Mouse (Mus musculus) intestine, embryonic 15.5 days (tissue): ENCODE measurements around the gene Notum. TPM values are rescaled to one million over a fixed set of nuclear protein-coding genes. Genes with fewer than 3 reads are reported as not detected.
A peak's percentile ranks its signal among the peaks of the same experiment; 100 is the strongest.

ENCODE experiments used
- ATAC-seq: fragments of 200-750 bp; cut with Nextera tagmentation; 2 replicates; pipeline ENCODE4 v1.8.0; 2017; ENCODE audit warnings: moderate TSS enrichment, moderate library complexity
- H3K27ac ChIP-seq: fragments of 300-500 bp; sonication (generic); 2 replicates; pipeline ENCODE4 v1.5.1; 2015; ENCODE audit warnings: mild to moderate bottlenecking, inconsistent platforms
- H3K27me3 ChIP-seq: fragments of 300-500 bp; sonication (generic); replicated peaks from 2 replicates; pipeline ENCODE4 v1.6.1; 2015; ENCODE audit warnings: inconsistent platforms
- H3K36me3 ChIP-seq: fragments of 300-500 bp; sonication (generic); 2 replicates; pipeline ENCODE4 v1.6.1; 2015; ENCODE audit warnings: inconsistent platforms
- H3K4me1 ChIP-seq: fragments of 300-500 bp; sonication (generic); replicated peaks from 2 replicates; pipeline ENCODE4 v1.6.1; 2015; ENCODE audit warnings: inconsistent platforms
- H3K4me2 ChIP-seq: fragments of 300-500 bp; sonication (generic); replicated peaks from 2 replicates; pipeline ENCODE4 v1.6.1; 2015; ENCODE audit warnings: mild to moderate bottlenecking, inconsistent platforms
- H3K4me3 ChIP-seq: fragments of 300-500 bp; sonication (generic); replicated peaks from 2 replicates; pipeline ENCODE4 v1.5.1; 2015; ENCODE audit warnings: inconsistent platforms
- H3K9ac ChIP-seq: fragments of 300-500 bp; sonication (generic); 2 replicates; pipeline ENCODE4 v1.6.1; 2015; ENCODE audit warnings: inconsistent platforms
- H3K9me3 ChIP-seq: fragments of 300-500 bp; sonication (generic); 2 replicates; pipeline ENCODE4 v1.6.1; 2016; ENCODE audit warnings: inconsistent platforms
- WGBS: fragments of 180-500 bp; shearing (Covaris S2); methylation state at CpG from one replicate; pipeline ENCODE4 v1.1.7; 2015; 5-methylcytosine and 5-hydroxymethylcytosine counted together
- polyA plus RNA-seq: library from polyadenylated mRNA; unstranded; fragments of >200 nt; fragmentation: Nextera tagmentation; extraction: Ambion mirVana; gene quantifications from 2 replicates; pipeline ENCODE4 v1.2.1, GENCODE M21; 2015

Notum gene
- polyA plus RNA-seq, 1 experiment from 2014 or later = 1.6 TPM

- 4% methylated on average over 13 of the region's 13 CpGs for WGBS
- Histone ChIP-seq H3K4me3 (peak within 1 kb of the TSS; percentile 7; the same call in 1 of the 2 replicates), H3K27me3 (peaks cover 13% of the 10 kb centered on the region; the same call in 1 of the 2 replicates), H3K4me1 (peaks cover 9% of the 10 kb centered on the region), H3K9ac (peak within 1 kb of the TSS; percentile 39), H3K36me3 (no peaks in the 10 kb centered on the region), H3K4me2 (peak within 1 kb of the TSS; percentile 52), H3K27ac (no peak within 1 kb of the TSS), H3K9me3 (no peaks in the 10 kb centered on the region)
- no peak for ATAC-seq
These were observed 12.9 kb downstream of the Notum start, which contains the start of gene Myadml2 for GRCm38 (mm10) chr11:120648001-120648476. TSS of gene Myadml2 (minus strand) at chr11:120648158.

- H3K27ac ChIP-seq = no peak overlapping the region
- no peaks in the 10 kb centered on the region for H3K9me3 ChIP-seq
- H3K27me3 ChIP-seq = peaks cover 13% of the 10 kb centered on the region; the same call in 1 of the 2 replicates
- 81% methylated on average over 35 of the region's 35 CpGs for WGBS
- no peaks in the 10 kb centered on the region for H3K36me3 ChIP-seq
- peak overlapping the region; percentile 39 for H3K9ac ChIP-seq
- H3K4me2 ChIP-seq = peak overlapping the region; percentile 52
- no peak for ATAC-seq
- no peak overlapping the region; the same call in 1 of the 2 replicates for H3K4me3 ChIP-seq
- H3K4me1 ChIP-seq = peaks cover 16% of the 10 kb centered on the region
These were observed 13.7 kb downstream of the Notum start for GRCm38 (mm10) chr11:120647047-120647830.

GRCm38 (mm10) chr11:120643601-120643987 lies 17.4 kb downstream of the Notum start, which contains the start of gene Pycr1:
TSS of gene Pycr1 (minus strand) at chr11:120643769.
- WGBS = under 1% methylated on average over 15 of the region's 15 CpGs
- no peaks in the 10 kb centered on the region for H3K9me3 ChIP-seq
- peaks cover 13% of the 10 kb centered on the region; the same call in 1 of the 2 replicates for H3K27me3 ChIP-seq
- H3K4me1 ChIP-seq = peaks cover 16% of the 10 kb centered on the region
- peak within 1 kb of the TSS; percentile 43 for H3K4me3 ChIP-seq
- ATAC-seq = peak; percentile 99
- H3K9ac ChIP-seq = peak within 1 kb of the TSS; percentile 57
- no peak within 1 kb of the TSS for H3K27ac ChIP-seq
- no peaks in the 10 kb centered on the region for H3K36me3 ChIP-seq
- peak within 1 kb of the TSS; percentile 97 for H3K4me2 ChIP-seq

GRCm38 (mm10) chr11:120642939-120643600 lies 17.9 kb downstream of the Notum start:
- Histone ChIP-seq H3K9ac (peak overlapping the region; percentile 57), H3K4me1 (peaks cover 14% of the 10 kb centered on the region), H3K27ac (no peak overlapping the region), H3K36me3 (no peaks in the 10 kb centered on the region), H3K4me3 (peak overlapping the region; percentile 43), H3K9me3 (no peaks in the 10 kb centered on the region), H3K27me3 (peaks cover 11% of the 10 kb centered on the region; the same call in 1 of the 2 replicates), H3K4me2 (peak overlapping the region; percentile 97)
- under 1% methylated on average over 18 of the region's 18 CpGs for WGBS
- peak; percentile 69 for ATAC-seq

- ATAC-seq = no peak
- Histone ChIP-seq H3K4me2 (peak overlapping the region; percentile 97; the same call in 1 of the 2 replicates), H3K27ac (no peak overlapping the region), H3K9ac (no peak overlapping the region), H3K4me3 (no peak overlapping the region), H3K36me3 (no peaks in the 10 kb centered on the region), H3K9me3 (no peaks in the 10 kb centered on the region), H3K27me3 (0 out of 2 replicates have a peak, but pooled peaks cover 1% of the 10 kb centered on the region), H3K4me1 (peaks cover 9% of the 10 kb centered on the region)
- 81% methylated on average over 8 of the region's 8 CpGs for WGBS
These were observed 19.1 kb downstream of the Notum start for GRCm38 (mm10) chr11:120641869-120642268.

- H3K36me3 ChIP-seq = no peaks in the 10 kb centered on the region
- H3K4me1 ChIP-seq = peaks cover 9% of the 10 kb centered on the region
- H3K27ac ChIP-seq = no peak overlapping the region
- H3K4me2 ChIP-seq = no peak overlapping the region
- no peaks in the 10 kb centered on the region for H3K27me3 ChIP-seq
- no peaks in the 10 kb centered on the region for H3K9me3 ChIP-seq
- ATAC-seq = no peak
- 65% methylated on average over 9 of the region's 9 CpGs for WGBS
- no peak overlapping the region for H3K4me3 ChIP-seq
- no peak overlapping the region for H3K9ac ChIP-seq
These were observed 19.7 kb downstream of the Notum start for GRCm38 (mm10) chr11:120641255-120641654.

GRCm38 (mm10) chr11:120634810-120635209 lies 26.2 kb downstream of the Notum start:
- no peak overlapping the region for H3K4me2 ChIP-seq
- H3K4me1 ChIP-seq = peaks cover 29% of the 10 kb centered on the region
- no peaks in the 10 kb centered on the region for H3K9me3 ChIP-seq
- H3K4me3 ChIP-seq = no peak overlapping the region
- H3K27me3 ChIP-seq = no peaks in the 10 kb centered on the region
- WGBS = 82% methylated on average over 5 of the region's 5 CpGs
- no peak overlapping the region for H3K9ac ChIP-seq
- no peak overlapping the region for H3K27ac ChIP-seq
- no peak for ATAC-seq
- H3K36me3 ChIP-seq = no peaks in the 10 kb centered on the region

- Histone ChIP-seq H3K9me3 (no peaks in the 10 kb centered on the region), H3K4me3 (peak within 1 kb of the TSS; percentile 94), H3K4me1 (peaks cover 39% of the 10 kb centered on the region), H3K27me3 (no peaks in the 10 kb centered on the region), H3K9ac (peak within 1 kb of the TSS; percentile 95), H3K36me3 (peaks cover 7% of the 10 kb centered on the region), H3K4me2 (peak within 1 kb of the TSS; percentile 85), H3K27ac (peak within 1 kb of the TSS; percentile 74)
- peak; percentile 90 for ATAC-seq
- WGBS = 11% methylated on average over 58 of the region's 58 CpGs
These were observed 27.2 kb downstream of the Notum start, which contains the start of gene Mafg for GRCm38 (mm10) chr11:120633520-120634343. TSS of gene Mafg (minus strand) at chr11:120633600.

- Histone ChIP-seq H3K36me3 (peaks cover 9% of the 10 kb centered on the region), H3K4me1 (peaks cover 39% of the 10 kb centered on the region), H3K27ac (peak overlapping the region; percentile 74), H3K9me3 (no peaks in the 10 kb centered on the region), H3K4me2 (peak overlapping the region; percentile 85), H3K27me3 (no peaks in the 10 kb centered on the region), H3K9ac (peak overlapping the region; percentile 95), H3K4me3 (peak overlapping the region; percentile 94)
- peak; percentile 88 for ATAC-seq
- under 1% methylated on average over 115 of the region's 116 CpGs for WGBS
These were observed 28.1 kb downstream of the Notum start for GRCm38 (mm10) chr11:120632559-120633519.

- H3K27me3 ChIP-seq = no peaks in the 10 kb centered on the region
- H3K36me3 ChIP-seq = peaks cover 13% of the 10 kb centered on the region
- 61% methylated on average over 4 of the region's 4 CpGs for WGBS
- peak overlapping the region; percentile 95 for H3K9ac ChIP-seq
- H3K4me1 ChIP-seq = peaks cover 39% of the 10 kb centered on the region
- no peaks in the 10 kb centered on the region for H3K9me3 ChIP-seq
- H3K4me2 ChIP-seq = peak overlapping the region; percentile 85
- peak overlapping the region; percentile 74; the same call in 1 of the 2 replicates for H3K27ac ChIP-seq
- no peak for ATAC-seq
- H3K4me3 ChIP-seq = peak overlapping the region; percentile 94
These were observed 29.1 kb downstream of the Notum start for GRCm38 (mm10) chr11:120631726-120632448.
